Mouse (Mus musculus) forebrain, postnatal 0 days (tissue): ENCODE measurements around the gene 1700018F24Rik. TPM values are rescaled to one million over a fixed set of nuclear protein-coding genes. Genes with fewer than 3 reads are reported as not detected.
"Not testable (repeated sequence)": the region's sequence is repeated elsewhere in the genome, so short reads cannot be mapped to it uniquely, and the experiment has no call there.

Experiments
- ATAC-seq: fragments of 200-750 bp; cut with Nextera tagmentation; 2 replicates; pipeline ENCODE4 v1.8.0; 2017; ENCODE audit warnings: mild to moderate bottlenecking, moderate library complexity
- DNase-seq: peaks from one replicate; pipeline ENCODE4 v3.0.0-alpha.2; 2015
- H3K27ac ChIP-seq: fragments of 300-500 bp; sonication (generic); 2 replicates; pipeline ENCODE4 v1.5.1; 2014; ENCODE audit warnings: low read depth, mild to moderate bottlenecking, antibody characterized with exemption, low read length, moderate library complexity, mixed read lengths
- H3K27me3 ChIP-seq: fragments of 300-500 bp; sonication (generic); 2 replicates; pipeline ENCODE4 v1.6.1; 2014; ENCODE audit warnings: mild to moderate bottlenecking, low read length, mixed read lengths; ENCODE audit not compliant: insufficient read depth
- H3K36me3 ChIP-seq: fragments of 300-500 bp; sonication (generic); 2 replicates; pipeline ENCODE4 v1.6.1; 2014; ENCODE audit warnings: mild to moderate bottlenecking, moderate library complexity; ENCODE audit not compliant: insufficient read depth
- H3K4me1 ChIP-seq: fragments of 300-500 bp; sonication (generic); 2 replicates; pipeline ENCODE4 v1.6.1; 2014; ENCODE audit warnings: antibody characterized with exemption; ENCODE audit not compliant: insufficient read depth
- H3K4me2 ChIP-seq: fragments of 300-500 bp; sonication (generic); 2 replicates; pipeline ENCODE4 v1.6.1; 2014; ENCODE audit warnings: low read depth, mild to moderate bottlenecking, moderate library complexity
- H3K4me3 ChIP-seq: fragments of 300-500 bp; sonication (generic); 2 replicates; pipeline ENCODE4 v1.5.1; 2014; ENCODE audit warnings: low read depth, low read length, mixed read lengths
- H3K9ac ChIP-seq: fragments of 300-500 bp; sonication (generic); 2 replicates; pipeline ENCODE4 v1.6.1; 2014; ENCODE audit warnings: mild to moderate bottlenecking
- H3K9me3 ChIP-seq: fragments of 300-500 bp; sonication (generic); 2 replicates; pipeline ENCODE4 v1.6.1; 2016; ENCODE audit warnings: low read length
- CTCF ChIP-seq: sonication (generic); IDR thresholded peaks from 2 replicates; pipeline ENCODE4 v1.5.1; 2016; ENCODE audit warnings: antibody characterized with exemption, control low read depth, low read depth
- WGBS: fragments of 180-500 bp; shearing (Covaris S2); extraction: QIAGEN DNeasy Blood & Tissue Kit; methylation state at CpG from one replicate; pipeline ENCODE4 v1.1.7; 2014; 5-methylcytosine and 5-hydroxymethylcytosine counted together
- polyA plus RNA-seq: library from polyadenylated mRNA; unstranded; fragments of >200 nt; fragmentation: Nextera tagmentation; extraction: Ambion mirVana; gene quantifications from 2 replicates; pipeline ENCODE4 v1.2.1, GENCODE M21; 2015
- total RNA-seq: library from RNA; depleted of rRNA; stranded (reverse); fragments of >200 nt; gene quantifications from 2 replicates; pipeline ENCODE4 v1.2.3, GENCODE M21; 2014

1700018F24Rik gene
- total and polyA plus RNA-seq, 2 experiments from 2014 or later = not detected

DNA sequence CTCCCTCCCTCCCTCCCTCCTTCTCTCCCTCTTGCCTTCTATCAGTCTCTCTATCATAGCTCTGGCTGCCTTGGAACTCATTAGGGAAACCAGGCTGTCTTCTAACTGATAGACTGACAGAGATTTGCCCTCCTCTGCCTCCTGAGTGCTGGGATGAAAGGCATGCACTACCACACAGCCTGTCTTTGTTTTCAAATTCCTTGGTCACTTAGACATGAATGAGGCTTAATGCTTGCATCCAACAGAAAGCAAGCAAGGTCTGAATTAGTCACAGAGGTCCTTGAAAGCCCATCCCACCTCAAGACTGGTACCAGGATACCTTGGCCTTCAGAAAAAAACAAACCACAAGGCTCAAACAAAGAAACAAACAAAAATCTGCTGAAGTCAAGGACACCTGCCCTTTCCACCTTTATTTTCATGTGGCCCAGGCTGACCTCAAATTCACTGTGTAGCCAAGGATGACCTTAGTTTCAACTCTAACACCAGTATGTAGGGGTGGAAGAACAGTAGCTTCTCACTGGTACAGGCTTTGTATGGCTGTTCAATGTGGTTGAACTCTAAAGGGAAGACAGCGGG is 22.1 kb downstream of the 1700018F24Rik start:
- 87% methylated on average over 1 of the region's 1 CpGs for WGBS

DNA sequence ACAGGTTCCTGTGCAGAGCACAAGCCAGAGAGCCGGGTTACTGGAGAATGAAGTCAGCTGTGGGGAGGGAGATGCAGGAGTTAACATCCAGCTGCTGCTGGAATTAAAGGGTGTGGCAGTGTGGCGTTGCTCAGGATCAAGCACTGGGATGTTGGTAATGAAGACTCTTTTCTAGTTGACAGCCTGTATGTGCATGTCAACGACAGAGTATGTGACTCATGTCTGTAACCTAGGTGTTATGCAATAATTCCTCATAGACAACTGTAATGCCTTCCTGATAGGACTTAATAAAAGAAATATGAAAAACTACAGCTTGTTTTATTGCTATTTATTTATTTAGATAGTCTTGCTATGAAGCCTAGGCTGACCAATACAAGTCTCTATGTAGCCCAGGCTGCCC is 26.1 kb downstream of the 1700018F24Rik start:
- TF ChIP-seq CTCF = no peak
- no peaks in the 10 kb centered on the region for H3K36me3 ChIP-seq
- no peaks in the 10 kb centered on the region for H3K9me3 ChIP-seq
- 61% methylated on average over 3 of the region's 3 CpGs for WGBS
- H3K27ac ChIP-seq = no peak overlapping the region
- ATAC-seq (no peak), DNase-seq (no peak)
- H3K27me3 ChIP-seq = no peaks in the 10 kb centered on the region
- H3K4me1 ChIP-seq = no peaks in the 10 kb centered on the region
- no peak overlapping the region for H3K9ac ChIP-seq
- no peak overlapping the region for H3K4me2 ChIP-seq
- H3K4me3 ChIP-seq = no peak overlapping the region

More for the DNA sequence above, 22.1 kb downstream of the 1700018F24Rik start:
- Histone ChIP-seq H3K9me3 (no peaks in the 10 kb centered on the region), H3K36me3 (no peaks in the 10 kb centered on the region), H3K4me2 (no peak overlapping the region), H3K27me3 (no peaks in the 10 kb centered on the region), H3K27ac (no peak overlapping the region), H3K4me1 (no peaks in the 10 kb centered on the region), H3K9ac (no peak overlapping the region), H3K4me3 (no peak overlapping the region)
- ATAC-seq = no peak
- no peak for DNase-seq
- TF ChIP-seq CTCF = no peak

DNA sequence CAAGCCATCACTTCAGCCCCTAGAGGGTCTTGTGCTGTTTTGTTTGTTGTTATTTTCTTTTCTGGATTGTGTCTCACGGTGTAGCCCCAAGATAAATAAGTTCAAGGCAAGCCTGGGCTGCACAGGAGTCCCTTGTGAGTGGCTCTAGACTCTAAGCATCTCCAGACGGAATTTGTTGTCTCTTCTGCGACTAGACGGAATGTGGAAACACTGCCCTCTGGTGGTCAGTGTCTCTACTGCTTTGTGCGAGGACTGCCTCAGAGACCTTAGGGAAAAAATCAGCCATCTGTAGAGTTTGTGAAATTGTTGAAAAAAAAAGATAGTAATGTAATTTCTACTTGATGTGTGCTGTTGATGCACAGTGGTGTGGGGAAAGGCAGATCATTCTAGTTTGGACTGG is 26.9 kb downstream of the 1700018F24Rik start:
- Histone ChIP-seq H3K4me1 (no peaks in the 10 kb centered on the region), H3K27me3 (no peaks in the 10 kb centered on the region), H3K27ac (no peak overlapping the region), H3K9me3 (no peaks in the 10 kb centered on the region), H3K4me3 (no peak overlapping the region), H3K9ac (no peak overlapping the region), H3K4me2 (no peak overlapping the region), H3K36me3 (no peaks in the 10 kb centered on the region)
- peak; percentile 91 for TF ChIP-seq CTCF
- 2% methylated on average over 5 of the region's 5 CpGs for WGBS
- ATAC-seq = peak; percentile 81
- DNase-seq = peak; percentile 90

DNA sequence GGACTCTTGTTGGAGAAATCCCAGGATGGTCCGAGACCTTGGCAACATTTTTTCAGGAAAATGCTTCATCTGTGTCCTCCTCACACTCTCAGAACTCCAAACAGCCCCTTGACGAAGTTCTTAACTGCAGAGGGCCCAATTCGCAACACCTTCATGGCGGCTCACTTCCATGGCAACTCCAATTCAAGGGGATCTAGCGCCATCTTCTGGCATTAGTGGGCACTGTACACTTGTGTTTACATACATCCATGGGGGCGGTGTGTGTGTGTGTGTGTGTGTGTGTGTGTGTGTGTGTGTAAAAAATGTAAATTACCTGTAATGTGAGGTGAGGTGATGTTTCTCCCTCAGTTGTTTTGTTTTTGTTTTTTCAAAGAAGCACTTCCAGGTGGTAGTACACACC is 28.6 kb downstream of the 1700018F24Rik start:
- DNase-seq (no peak), ATAC-seq (no peak)
- Histone ChIP-seq H3K4me3 (no peak overlapping the region), H3K4me1 (no peaks in the 10 kb centered on the region), H3K9me3 (no peaks in the 10 kb centered on the region), H3K27ac (no peak overlapping the region), H3K4me2 (no peak overlapping the region), H3K9ac (no peak overlapping the region), H3K27me3 (no peaks in the 10 kb centered on the region), H3K36me3 (no peaks in the 10 kb centered on the region)
- TF ChIP-seq CTCF = peak; percentile 49
- 47% methylated on average over 6 of the region's 6 CpGs for WGBS

DNA sequence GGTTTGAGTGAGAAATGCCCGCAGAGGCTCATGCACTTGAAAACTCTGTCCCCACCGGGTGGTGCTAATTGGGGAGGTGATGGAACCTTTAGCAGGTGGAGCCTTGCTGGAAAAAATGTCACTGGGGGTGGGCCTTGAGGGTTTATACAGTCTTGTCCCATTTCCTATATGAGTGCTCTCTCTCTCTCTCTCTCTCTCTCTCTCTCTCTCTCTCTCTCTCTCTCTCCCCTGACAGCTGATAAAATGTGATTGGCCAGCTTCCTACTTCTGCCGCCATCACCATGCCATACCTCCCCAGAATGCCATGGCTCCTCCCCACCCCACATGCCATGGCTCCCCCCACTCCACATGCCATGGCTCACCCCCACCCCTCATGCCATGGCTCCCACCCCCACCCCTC is 32.3 kb downstream of the 1700018F24Rik start:
- no peak for ATAC-seq
- no peaks in the 10 kb centered on the region for H3K27me3 ChIP-seq
- WGBS = 57% methylated on average over 3 of the region's 3 CpGs
- no peak for TF ChIP-seq CTCF
- H3K27ac ChIP-seq = no peak overlapping the region
- H3K4me1 ChIP-seq = no peaks in the 10 kb centered on the region
- no peaks in the 10 kb centered on the region for H3K36me3 ChIP-seq
- H3K4me3 ChIP-seq = no peak overlapping the region
- no peak for DNase-seq
- no peaks in the 10 kb centered on the region for H3K9me3 ChIP-seq
- no peak overlapping the region for H3K9ac ChIP-seq
- H3K4me2 ChIP-seq = no peak overlapping the region

DNA sequence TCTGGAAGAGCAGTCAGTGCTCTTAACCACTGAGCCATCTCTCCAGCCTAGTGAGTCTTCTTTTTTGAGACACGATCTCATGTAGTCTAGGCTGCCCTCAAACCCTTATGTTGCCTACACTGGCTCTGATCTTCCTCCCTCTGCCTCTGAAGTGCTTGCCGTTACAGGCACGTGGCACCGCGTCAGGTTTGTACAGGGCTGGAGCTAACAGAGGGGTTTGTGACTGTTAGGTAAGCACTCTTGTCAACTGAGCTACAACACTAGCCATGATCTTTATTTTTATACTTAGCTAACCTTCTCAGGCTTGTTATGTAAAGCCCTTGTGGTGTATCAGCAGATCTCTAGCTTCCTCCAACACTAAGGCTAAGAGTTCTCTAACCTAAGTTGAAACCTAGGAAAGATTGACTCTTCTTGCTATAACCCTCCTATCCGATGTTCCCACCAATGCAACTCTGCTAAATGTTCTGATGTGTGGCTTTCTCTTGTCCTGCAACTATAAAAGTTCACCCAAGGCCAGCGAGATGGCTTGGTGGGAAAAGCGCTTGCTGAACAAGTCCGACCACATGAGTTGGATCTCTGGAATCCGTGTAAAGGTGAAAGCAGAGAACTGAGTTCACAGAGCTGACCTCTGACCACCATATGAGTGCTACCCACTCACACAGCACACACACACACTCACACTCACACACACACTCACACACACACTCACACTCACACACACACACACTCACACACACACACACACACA is 39.2 kb downstream of the 1700018F24Rik start:
- Histone ChIP-seq H3K9ac (no peak overlapping the region), H3K4me3 (no peak overlapping the region), H3K9me3 (no peaks in the 10 kb centered on the region), H3K27ac (no peak overlapping the region), H3K36me3 (no peaks in the 10 kb centered on the region), H3K4me1 (peaks cover 7% of the 10 kb centered on the region; the same call in 1 of the 2 replicates), H3K4me2 (no peak overlapping the region), H3K27me3 (no peaks in the 10 kb centered on the region)
- no peak for TF ChIP-seq CTCF
- ATAC-seq = no peak
- 92% methylated on average over 10 of the region's 10 CpGs for WGBS
- no peak for DNase-seq

DNA sequence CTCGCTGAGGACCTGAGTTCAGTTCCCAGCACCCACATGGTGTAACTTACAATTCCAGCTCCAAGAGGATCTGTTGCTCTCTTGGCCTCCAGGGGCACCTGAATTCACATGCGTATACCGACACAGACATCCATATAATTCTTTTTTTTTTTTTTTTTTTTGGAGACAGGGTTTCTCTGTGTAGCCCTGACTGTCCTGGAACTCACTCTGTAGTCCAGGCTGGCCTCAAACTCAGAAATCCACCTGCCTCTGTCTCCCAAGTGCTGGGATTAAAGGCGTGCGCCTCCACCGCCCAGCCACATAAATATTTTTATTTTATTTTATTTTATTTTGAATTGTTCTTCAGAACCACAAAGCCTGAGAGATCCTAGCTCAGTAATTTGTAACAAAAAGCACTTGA is 40.4 kb downstream of the 1700018F24Rik start:
- H3K9me3 ChIP-seq, DNase-seq, H3K4me1 ChIP-seq, H3K36me3 ChIP-seq, H3K27me3 ChIP-seq: not testable (repeated sequence)
- Histone ChIP-seq H3K9ac (peak overlapping the region; percentile 93), H3K4me3 (peak overlapping the region; percentile 87), H3K4me2 (peak overlapping the region; percentile 85), H3K27ac (peak overlapping the region; percentile 85)
- peak; percentile 13 for ATAC-seq
- 54% methylated on average over 6 of the region's 6 CpGs for WGBS
